Mouse (Mus musculus): Measurements from ENCODE around the gene Abat. TPM values are rescaled to one million over a fixed set of nuclear protein-coding genes. Genes with fewer than 3 reads are reported as not detected.

Abat gene
- total RNA-seq, 4 experiments from 2014 or later, result 0.94 to 1.8 (median 1.5) TPM

GRCm38 (mm10) chr16:8670041-8671035 lies 157.1 kb downstream of the Abat start:
- no peak for DNase-seq (ENCODE audit: low spot score in 2 of 2)

Small RNA genes within 50 kb of the gene (microRNA-seq; reads per million reads assigned to microRNA genes)
- not detected for gene Gm22137

Other genes with a start within 250 kb of the Abat start
- gene Tmem114, start 88.3 kb upstream of the Abat start, total RNA-seq (2022), result not detected
- 10 to 100 TPM; 76.5 to 91.7 (median 85.3) TPM for gene Mettl22, start 42.6 kb upstream of the Abat start, total RNA-seq (2022)
- 10 to 100 TPM; 13.1 to 21.2 (median 16.5) TPM for gene Pmm2, start 124.2 kb downstream of the Abat start, total RNA-seq (2022)
- 10 to 100 TPM; 13.1 to 15.3 (median 14.2) TPM for gene Tmem186, start 124.3 kb downstream of the Abat start, total RNA-seq (2022)
- gene Carhsp1, start 158.7 kb downstream of the Abat start, total RNA-seq (2022), result 1 to 10 TPM; 3.9 to 5.7 (median 5.3) TPM
- gene Gm5767, start 167.3 kb downstream of the Abat start, total RNA-seq (2022), result not detected

All from gastrocnemius, adult 8-10 months (tissue).